Mouse (Mus musculus) mature B cell (primary cell): ENCODE results near the gene Insig1.

Experiments used
- in situ Hi-C: fragments of 300-500 bp; cut with MboI; formaldehyde crosslinking; loops from 2 replicates; pipeline ENCODE4 v1.14.3; 2019

The Insig1 gene

DNA sequence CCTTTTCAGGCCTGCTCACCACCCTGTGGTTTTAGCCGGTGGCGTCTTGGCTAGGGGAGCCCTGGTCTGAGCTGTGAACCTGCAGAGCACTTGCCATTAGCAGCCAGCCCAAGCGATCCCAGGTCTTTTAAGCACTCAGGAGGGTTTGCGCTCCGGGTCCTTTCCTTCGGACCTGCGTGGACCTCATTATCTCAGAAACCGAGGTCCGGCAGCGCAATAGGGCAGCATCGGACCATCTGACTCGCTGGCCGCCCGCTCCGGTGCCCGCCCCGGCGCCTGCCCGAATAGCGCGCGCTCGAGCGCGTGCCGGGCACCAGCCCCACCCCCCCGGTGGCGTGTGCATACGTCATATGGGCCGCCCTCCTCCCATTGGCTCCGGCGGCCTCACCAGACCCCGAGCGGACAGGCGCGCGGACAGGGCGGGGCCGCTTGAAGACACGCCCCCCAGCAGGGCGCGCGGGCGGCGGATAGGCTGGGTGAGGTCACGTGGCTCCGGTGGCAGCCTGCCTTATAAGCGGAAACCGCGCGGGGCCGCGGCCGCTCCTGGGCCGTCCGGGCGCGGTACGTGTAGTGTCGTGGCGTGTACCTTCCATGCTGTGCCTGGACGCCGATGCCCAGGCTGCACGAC, at the start of gene Insig1:
Insig1 (plus strand) TSS at position 536 of the 628 bp plus-strand sequence.
- in situ Hi-C loops, result no loop called here

DNA sequence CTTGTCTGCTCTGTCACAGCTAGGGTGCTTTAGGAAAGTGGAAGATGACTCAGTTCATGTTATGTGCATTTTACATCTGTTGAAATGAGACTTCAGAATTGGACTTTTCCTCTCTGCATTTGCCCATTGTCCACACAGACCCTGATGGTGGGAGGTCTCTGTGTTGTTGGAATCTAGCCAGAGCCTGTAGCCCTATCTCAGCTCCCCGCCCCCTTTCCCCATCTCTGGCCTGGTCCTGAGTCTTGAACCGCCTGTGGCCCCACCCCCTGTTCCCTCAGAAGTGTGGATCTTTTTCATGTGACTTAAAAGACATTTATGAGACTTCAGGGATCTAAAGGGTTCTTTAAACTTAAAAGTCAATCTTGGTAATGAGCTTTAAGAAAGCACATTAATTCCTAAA, 47.7 kb upstream of the Insig1 start:
- in situ Hi-C loops, result no loop called here

- in situ Hi-C loops, result no loop called here
Measured at GRCm38 (mm10) chr5:28031577-28032236, 39.5 kb upstream of the Insig1 start.

- in situ Hi-C loops, result no loop called here
Measured at GRCm38 (mm10) chr5:28032866-28033265, 38.3 kb upstream of the Insig1 start.

- in situ Hi-C loops, result no loop called here
Measured at GRCm38 (mm10) chr5:28033281-28033680, 37.9 kb upstream of the Insig1 start.

GRCm38 (mm10) chr5:28033826-28034225, 37.3 kb upstream of the Insig1 start:
- in situ Hi-C loops, result no loop called here

DNA sequence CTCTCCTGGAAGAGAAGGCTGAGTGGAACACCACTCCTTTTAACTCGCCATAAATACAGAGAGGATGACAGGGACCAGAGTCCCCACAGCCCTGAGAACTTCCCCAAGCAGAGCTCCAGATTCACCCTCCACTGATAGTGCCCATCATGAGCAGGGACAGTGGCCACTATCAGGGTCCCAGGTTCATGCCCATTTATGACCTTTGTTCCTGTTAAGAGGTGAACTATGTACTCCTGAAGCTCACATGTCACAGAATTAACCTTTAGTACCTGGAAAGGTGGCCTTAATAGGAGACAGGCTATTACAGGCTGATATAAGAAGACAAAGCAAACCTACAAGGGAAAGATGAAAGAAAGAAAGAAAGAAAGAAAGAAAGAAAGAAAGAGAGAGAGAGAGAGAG, 35.2 kb upstream of the Insig1 start:
- in situ Hi-C loops, result no loop called here

DNA sequence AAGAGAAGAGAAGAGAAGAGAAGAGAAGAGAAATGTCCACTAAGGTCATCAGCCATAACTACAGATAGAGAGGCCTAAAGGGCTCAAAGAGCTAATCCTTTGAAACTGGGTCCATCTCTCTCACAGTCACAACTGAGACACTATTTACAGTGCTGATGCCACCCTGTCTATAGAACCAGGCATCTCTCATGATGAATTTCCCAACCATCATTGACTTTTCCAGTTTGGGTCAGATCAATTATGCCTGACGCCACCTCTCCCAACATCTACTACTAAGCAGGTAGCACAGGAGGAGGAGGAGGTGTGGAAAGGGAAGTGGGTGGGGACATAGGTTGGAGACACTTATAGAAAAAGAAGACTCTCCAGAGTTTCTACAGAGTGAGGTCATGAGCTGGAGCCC, 34.6 kb upstream of the Insig1 start:
- in situ Hi-C loops, result no loop called here

DNA sequence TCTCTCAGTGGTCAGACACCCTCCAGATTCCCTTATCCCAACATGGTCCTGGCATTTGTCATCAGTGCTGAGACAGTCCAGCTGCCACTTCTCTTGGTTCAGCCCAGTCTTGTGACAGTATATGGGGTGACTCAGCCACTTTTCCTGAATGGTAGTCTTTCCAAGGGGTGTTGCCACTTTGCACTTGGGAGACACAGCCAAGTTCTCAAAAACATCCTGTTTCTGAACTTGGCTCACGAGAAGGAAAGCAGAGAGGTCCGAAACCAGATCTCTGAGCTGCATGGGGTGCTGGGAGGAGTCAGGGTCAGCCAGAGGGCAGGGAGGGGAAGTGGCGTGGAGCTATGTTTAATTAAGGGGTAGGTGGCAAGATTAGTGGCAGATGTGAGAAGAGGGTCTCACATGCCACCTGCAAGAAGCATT, 34.0 kb upstream of the Insig1 start:
- in situ Hi-C loops, result no loop called here

DNA sequence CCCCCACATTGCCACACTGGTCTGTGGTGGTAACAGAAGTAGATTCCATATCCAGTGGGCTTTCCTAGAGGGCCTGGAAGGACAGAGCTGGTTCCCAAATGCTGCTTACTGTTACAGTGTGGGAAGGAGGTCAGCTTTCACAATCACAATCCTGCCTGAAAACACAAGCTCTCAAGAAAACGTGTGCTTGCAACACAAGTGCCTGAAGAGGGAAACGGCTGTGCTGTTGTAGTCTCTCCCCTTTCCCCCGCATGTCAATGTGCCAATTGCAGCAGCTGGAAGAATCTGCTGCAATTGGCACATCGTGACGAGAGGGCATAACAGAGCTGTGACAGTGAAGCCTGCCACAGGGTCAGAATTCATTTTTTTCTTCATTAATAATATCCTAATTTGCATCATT, 33.5 kb upstream of the Insig1 start:
- in situ Hi-C loops, result no loop called here

GRCm38 (mm10) chr5:28038115-28038514, 33.0 kb upstream of the Insig1 start:
- in situ Hi-C loops, result no loop called here

DNA sequence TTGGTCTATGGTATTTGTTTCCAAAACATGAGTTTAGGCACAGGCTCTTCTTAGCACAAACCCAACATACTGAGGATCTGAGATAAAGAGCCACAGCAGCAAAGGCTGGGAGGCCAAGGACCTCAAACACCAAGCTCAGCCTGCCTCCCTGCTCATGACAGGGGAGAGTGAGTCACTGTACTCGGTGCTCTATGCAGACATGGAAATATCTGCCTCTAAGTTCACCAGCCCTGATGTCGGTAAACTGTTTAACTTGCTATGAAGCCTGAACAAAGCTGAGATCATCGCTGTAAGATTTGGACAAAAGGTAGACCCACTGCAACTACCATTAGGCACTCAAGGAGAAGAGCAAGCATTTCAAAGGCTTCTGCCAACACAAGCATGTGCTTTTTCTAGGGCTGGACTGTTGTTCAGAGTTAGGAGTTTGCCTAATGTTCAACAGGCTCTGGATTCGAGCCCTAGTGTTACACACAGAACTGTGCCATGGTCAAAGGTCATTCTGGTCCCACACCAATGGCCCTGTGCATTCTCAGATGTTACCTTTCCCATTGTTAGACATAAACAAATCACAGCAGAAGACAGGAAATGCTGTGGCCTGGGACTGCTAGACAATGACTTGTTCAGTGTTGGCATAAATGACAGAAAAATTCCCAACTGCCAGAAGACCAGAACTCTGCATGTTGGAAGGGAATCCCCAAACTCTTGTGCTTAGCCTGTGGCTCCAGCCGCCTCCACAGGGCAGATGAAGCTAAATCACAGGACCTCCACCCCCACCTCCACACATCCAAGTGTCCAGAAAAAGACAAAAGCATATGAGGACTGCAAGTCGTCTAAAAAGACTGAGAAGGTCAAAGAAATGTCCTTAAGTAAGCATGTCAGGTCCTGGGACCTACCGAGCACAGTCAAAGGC, 31.2 kb upstream of the Insig1 start:
- in situ Hi-C loops, result no loop called here

DNA sequence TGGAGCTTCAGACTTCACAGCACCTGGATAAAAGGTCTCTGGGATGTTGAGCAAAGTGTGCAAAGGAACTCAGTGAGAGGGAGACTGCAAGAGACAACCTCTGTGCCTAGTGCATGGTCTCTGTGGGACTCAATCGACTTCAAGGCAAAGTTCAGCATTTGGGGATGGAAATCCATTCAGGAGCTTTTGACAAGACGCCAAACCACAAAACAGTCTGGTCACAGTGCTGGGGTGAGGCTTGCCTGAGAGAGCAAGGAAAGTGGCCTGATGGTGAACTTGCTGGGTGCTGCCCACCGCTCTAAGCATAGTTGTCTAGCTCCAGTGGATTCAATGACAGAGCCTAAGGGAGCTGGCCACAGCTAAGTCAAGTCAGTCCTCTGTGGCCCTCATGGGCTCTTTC, 30.4 kb upstream of the Insig1 start:
- in situ Hi-C loops, result no loop called here

DNA sequence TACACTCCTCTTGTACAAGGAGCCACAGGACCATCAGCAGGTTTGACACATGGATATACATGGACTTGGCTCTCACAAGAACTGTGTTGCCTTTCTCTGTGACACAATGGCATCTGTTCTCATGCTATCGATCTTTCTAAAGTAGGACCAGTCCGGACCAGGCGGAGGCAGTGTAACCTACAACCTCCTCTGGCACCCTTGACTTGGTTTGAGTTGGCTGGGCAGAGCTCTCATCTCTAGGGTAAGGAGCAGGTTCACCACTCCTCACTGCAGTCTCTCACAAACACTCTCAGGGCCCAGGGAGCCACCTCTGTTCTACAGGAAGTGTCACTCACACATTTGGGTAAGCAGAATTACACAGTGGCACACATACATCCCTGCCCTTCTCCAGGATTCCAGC, 29.1 kb upstream of the Insig1 start:
- in situ Hi-C loops, result no loop called here

DNA sequence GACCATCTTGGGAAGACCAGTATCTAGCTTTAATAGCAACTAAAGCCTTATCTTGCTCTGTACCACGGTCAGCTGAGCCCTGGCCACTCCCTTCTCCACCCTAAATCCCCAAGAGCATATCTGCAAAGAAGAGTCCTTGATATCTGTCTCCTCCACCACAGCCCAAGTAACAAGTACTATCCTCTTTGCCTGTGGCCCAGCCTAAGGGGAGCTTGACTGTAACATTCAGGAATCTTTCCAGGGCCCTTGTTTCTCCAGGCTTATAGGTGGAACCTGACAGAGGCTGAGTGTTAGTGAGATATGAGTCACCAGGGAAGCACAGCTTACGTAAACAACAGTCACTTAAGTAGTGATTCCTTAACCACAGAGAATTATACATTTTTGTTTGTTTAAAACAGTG, 28.4 kb upstream of the Insig1 start:
- in situ Hi-C loops, result no loop called here

DNA sequence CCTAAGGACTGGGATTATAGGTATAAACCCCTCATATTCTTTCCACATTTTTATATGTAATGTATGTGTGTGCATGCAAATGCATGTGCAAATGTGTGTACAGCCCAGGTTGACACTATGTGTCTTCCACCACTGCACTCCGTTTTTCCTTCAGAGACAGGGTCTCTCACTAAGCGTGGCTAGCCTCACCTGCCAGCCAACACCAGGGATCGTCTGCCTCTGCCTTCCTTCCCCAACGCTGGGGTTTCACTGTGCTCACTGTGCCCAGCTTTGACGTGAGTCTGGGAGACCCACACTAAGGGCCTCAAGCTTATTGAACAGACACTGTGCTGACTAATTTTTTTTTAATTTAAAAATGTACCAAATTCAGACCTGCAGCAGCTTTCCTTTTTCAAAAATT, 27.8 kb upstream of the Insig1 start:
- in situ Hi-C loops, result no loop called here

GRCm38 (mm10) chr5:28046966-28047365, 24.2 kb upstream of the Insig1 start:
- in situ Hi-C loops, result no loop called here

GRCm38 (mm10) chr5:28047961-28048360, 23.2 kb upstream of the Insig1 start:
- in situ Hi-C loops, result no loop called here

DNA sequence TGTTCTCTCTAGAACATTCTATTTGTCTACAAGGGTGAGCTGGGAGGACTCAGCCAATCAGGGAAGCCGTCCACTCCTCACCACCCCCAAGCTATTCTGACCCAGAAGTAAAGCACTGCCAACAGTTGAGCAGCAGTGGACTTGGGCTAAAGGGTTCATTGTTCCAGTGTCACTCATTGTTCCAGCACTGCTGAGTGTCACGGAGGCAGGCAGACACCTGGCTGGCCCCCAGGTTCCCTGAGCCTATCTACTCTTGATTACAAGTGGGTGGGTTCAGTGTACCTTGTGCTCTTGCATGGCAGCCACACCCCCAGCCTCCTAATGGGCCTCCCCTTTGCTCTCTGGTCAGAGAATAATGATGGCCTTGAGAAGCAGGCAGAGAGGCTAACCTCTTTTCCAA, 15.7 kb upstream of the Insig1 start:
- in situ Hi-C loops, result no loop called here

GRCm38 (mm10) chr5:28056877-28057276, 14.3 kb upstream of the Insig1 start:
- in situ Hi-C loops, result no loop called here

GRCm38 (mm10) chr5:28060506-28060905, 10.7 kb upstream of the Insig1 start:
- in situ Hi-C loops, result loop anchor here (10.0 kb wide), 1 partner anchor 266 kb away; the partner anchor contains the start of gene Paxip1

GRCm38 (mm10) chr5:28061011-28061410, 10.2 kb upstream of the Insig1 start:
- in situ Hi-C loops, result loop anchor here (10.0 kb wide), 1 partner anchor 266 kb away; the partner anchor contains the start of gene Paxip1
